Mouse (Mus musculus): ENCODE results near the gene Dhx37. TPM values are rescaled to one million over a fixed set of nuclear protein-coding genes. Genes with fewer than 3 reads are reported as not detected.

Gene Dhx37
- polyA plus RNA-seq, 1 experiment, result 14.4 TPM

DNA sequence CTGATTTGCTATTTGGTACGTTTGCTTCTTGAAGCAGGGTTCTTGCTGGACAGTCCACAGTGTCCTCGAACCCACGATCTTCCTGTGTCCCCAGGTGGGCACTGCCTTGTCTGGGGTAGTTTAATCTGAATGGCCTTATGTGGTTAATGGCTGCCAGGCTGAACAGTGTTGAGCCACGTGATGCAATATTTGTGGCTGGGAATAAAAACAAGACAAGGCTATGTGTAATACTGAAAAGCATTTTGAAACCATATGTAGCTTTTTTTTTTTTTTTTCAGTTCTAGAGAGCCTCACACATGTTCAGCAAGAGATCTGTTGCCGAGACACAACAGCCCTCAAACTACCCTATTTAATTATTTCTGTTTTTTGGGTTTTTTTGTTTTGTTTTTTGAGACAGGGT is 65.8 kb downstream of the Dhx37 start:
- Histone ChIP-seq H3K4me1 (peaks cover 34% of the 10 kb centered on the region), H3K4me3 (replicated peaks) (no peak overlapping the region), H3K27me3 (replicated peaks) (peaks cover 19% of the 10 kb centered on the region), H3K9me3 (peaks cover 21% of the 10 kb centered on the region), H3K36me3 (replicated peaks; ENCODE audit: low read length) (no peaks in the 10 kb centered on the region)
- no peak for TF ChIP-seq FLI1 (IDR thresholded peaks at IDR 0.05; ENCODE audit: low read length)
- TF ChIP-seq GATA1 (IDR thresholded peaks at IDR 0.05; ENCODE audit: borderline replicate concordance, low read length), result no peak

DNA sequence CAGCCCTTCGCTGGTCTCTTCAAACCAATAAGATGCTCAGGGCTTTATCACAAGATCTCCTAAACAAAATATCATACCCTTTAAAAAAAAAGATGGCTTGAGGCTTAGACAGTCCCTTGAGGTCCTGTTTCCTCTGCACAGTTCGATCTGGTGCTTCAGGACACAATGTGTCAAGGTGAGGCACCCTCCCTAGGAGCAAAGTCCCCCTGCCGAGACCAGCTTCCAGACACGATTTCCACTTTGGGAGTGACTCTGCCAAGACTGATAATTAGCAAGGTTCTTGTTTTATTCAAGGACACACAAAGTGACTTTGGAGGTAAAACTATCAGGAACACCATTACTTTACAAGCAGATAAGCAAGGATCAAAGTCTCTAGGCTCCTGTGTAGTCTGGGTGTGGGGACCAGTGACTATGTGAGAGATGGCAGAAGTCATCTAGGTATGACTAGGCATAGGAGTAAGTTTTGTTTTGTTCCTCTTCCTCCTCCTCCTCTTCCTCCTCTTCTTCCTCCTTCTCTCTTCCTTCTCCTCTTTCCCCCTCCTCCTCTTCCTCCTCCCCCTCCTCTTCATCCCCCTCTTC is 69.0 kb downstream of the Dhx37 start:
- peaks cover 16% of the 10 kb centered on the region for H3K9me3 ChIP-seq
- TF ChIP-seq GATA1 (IDR thresholded peaks at IDR 0.05; ENCODE audit: borderline replicate concordance, low read length), result no peak
- TF ChIP-seq FLI1 (IDR thresholded peaks at IDR 0.05; ENCODE audit: low read length), result no peak
- H3K36me3 ChIP-seq (replicated peaks; ENCODE audit: low read length), result no peaks in the 10 kb centered on the region
- no peak overlapping the region for H3K4me3 ChIP-seq (replicated peaks)
- peaks cover 35% of the 10 kb centered on the region for H3K4me1 ChIP-seq
- H3K27me3 ChIP-seq (replicated peaks), result peaks cover 25% of the 10 kb centered on the region

DNA sequence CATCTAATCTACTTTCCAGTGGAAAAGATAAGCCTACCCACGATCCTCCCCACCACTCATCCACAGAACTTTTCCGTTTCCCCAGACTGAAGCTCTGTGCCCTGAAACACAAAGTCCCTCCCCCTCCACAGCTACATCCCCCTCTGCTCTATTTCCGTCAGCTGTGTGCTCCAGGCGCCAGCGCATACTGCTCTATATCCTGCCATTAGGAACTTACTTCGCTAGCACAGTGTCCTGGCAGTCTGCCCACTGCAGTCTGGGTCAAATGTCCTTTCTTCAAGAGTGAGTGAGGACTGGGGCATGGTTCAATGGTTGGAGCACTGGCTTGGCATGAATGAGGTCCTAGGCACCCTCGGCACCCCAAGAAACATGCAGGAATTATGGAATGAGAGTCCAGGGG is 70.0 kb downstream of the Dhx37 start:
- Histone ChIP-seq H3K36me3 (replicated peaks; ENCODE audit: low read length) (no peaks in the 10 kb centered on the region), H3K4me3 (replicated peaks) (no peak overlapping the region), H3K27me3 (replicated peaks) (peaks cover 27% of the 10 kb centered on the region), H3K9me3 (peaks cover 21% of the 10 kb centered on the region), H3K4me1 (peaks cover 29% of the 10 kb centered on the region)
- TF ChIP-seq FLI1 (IDR thresholded peaks at IDR 0.05; ENCODE audit: low read length), result no peak
- TF ChIP-seq GATA1 (IDR thresholded peaks at IDR 0.05; ENCODE audit: borderline replicate concordance, low read length), result no peak

Other genes with a start within 250 kb of the Dhx37 start
- 138 and 186 TPM in 2 replicates for gene Scarb1, start 93.0 kb downstream of the Dhx37 start, polyA plus RNA-seq (2012; ENCODE audit: insufficient read depth, low replicate concordance)
- gene Gm10382, start 44.8 kb downstream of the Dhx37 start, polyA plus RNA-seq (2012; ENCODE audit: insufficient read depth, low replicate concordance), result 0.53 and 1.9 TPM in 2 replicates
- 71.3 and 127 TPM in 2 replicates for gene Ubc, start 43.9 kb downstream of the Dhx37 start, polyA plus RNA-seq (2012; ENCODE audit: insufficient read depth, low replicate concordance)
- 36.3 and 36.5 TPM in 2 replicates for gene Bri3bp, start 7.4 kb upstream of the Dhx37 start, polyA plus RNA-seq (2012; ENCODE audit: insufficient read depth, low replicate concordance)
- 55.1 and 59.7 TPM in 2 replicates for gene Aacs, start 41.7 kb upstream of the Dhx37 start, polyA plus RNA-seq (2012; ENCODE audit: insufficient read depth, low replicate concordance)
- not detected in 2 replicates for gene Tmem132b, start 97.7 kb upstream of the Dhx37 start, polyA plus RNA-seq (2012; ENCODE audit: insufficient read depth, low replicate concordance)